Mouse (Mus musculus) CD8-positive naive resting alpha-beta T cell, adult 2 months (primary cell): Measurements from ENCODE around the gene Nup43.

Source experiments
- DNase-seq, 2 experiments: peaks; one replicate each; pipeline ENCODE4 v3.0.0; 2022; ENCODE audit warnings: low read depth in 2 of 2, low spot score in 2 of 2

Nup43 gene

GRCm38 (mm10) chr10:7682249-7682648 is 14.9 kb downstream of the Nup43 start:
- no peak for DNase-seq

GRCm38 (mm10) chr10:7686902-7687301 is 19.6 kb downstream of the Nup43 start:
- DNase-seq = no peak

- DNase-seq = peak; percentile 9 to 44
These were observed 28.0 kb downstream of the Nup43 start for GRCm38 (mm10) chr10:7695286-7695685.

GRCm38 (mm10) chr10:7700120-7700519 is 32.8 kb downstream of the Nup43 start:
- DNase-seq = no peak

GRCm38 (mm10) chr10:7702586-7702985 is 35.3 kb downstream of the Nup43 start:
- no peak for DNase-seq

- DNase-seq = no peak
These were observed 42.8 kb downstream of the Nup43 start for GRCm38 (mm10) chr10:7710121-7710520.

GRCm38 (mm10) chr10:7712506-7712905 is 45.2 kb downstream of the Nup43 start:
- no peak for DNase-seq

- no peak for DNase-seq
These were observed 47.8 kb downstream of the Nup43 start for GRCm38 (mm10) chr10:7715056-7715455.

- peak; percentile 93 to 94 for DNase-seq
These were observed 58.6 kb downstream of the Nup43 start, which contains the start of gene Katna1 for GRCm38 (mm10) chr10:7725751-7726500. Katna1 (plus strand) TSS chr10:7726000.

- no peak for DNase-seq
These were observed 59.2 kb downstream of the Nup43 start for GRCm38 (mm10) chr10:7726501-7726812.

GRCm38 (mm10) chr10:7727011-7727410 is 59.7 kb downstream of the Nup43 start:
- peak in 1 of 2 experiments; percentile 6 for DNase-seq
